Comparison of ENCODE assay signal across 26 mouse cellular contexts in the genomic region with DNA sequence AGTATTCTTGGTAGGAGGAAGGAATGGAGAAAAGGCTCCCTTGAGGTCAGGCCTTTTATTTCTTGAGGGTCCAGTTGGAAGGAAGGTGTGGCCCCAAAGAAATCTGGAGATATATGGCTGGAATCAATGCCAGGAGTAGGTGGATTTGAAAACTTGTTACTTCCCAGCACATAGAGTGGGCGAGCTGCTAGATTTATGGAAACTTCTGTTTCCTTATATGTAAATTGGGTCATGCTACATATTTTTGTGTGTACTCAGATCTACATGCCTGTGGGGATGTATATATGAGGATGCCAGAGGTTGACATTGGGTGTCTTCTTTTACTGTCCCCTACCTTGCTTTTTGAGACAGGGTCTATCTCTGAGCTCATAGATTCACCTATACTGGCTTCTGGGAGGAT. TPM values are rescaled to one million over a fixed set of nuclear protein-coding genes. Genes with fewer than 3 reads are reported as not detected.
DNase-seq lines count a peak whose midpoint lies in the region; ATAC-seq and TF ChIP-seq lines count a peak whose summit lies in the region.
"Had no signal": no experiment of that assay in that cellular context is flagged by ENCODE, and none has a peak within 500 bp of the region (broad histone marks: within the 10 kb centered on the region; RNA-seq: fewer than 3 reads in every experiment).

No protein-coding gene starts in this region.

- no peak overlapping the region for H3K9ac ChIP-seq in heart, adult 2 months (ENCODE audit: low read depth, low read length)
- H3K9ac ChIP-seq: embryonic facial prominence, embryonic 13.5 days; embryonic facial prominence, embryonic 15.5 days; forebrain, embryonic 13.5 days; forebrain, embryonic 15.5 days; forebrain, postnatal 0 days had no signal

- no peak for DNase-seq in frontal cortex, postnatal 25 days (ENCODE audit: low spot score in 2 of 2)
- no peak for DNase-seq in heart, adult 2 months
- no peak for DNase-seq in heart, postnatal 4 days
- peak; percentile 36 for DNase-seq in brain, adult 2 months (ENCODE audit: low read depth, low spot score)
- DNase-seq in ovary, postnatal 36 days (ENCODE audit: low spot score) = no peak
- DNase-seq: adrenal gland, adult 8-10 months; adrenal gland, postnatal 14 days; adrenal gland, postnatal 36 days; B cell, adult 2 months; cerebellum, adult 11 months; cerebellum, adult 18-20 months; cerebellum, adult 8-10 months; cerebellum, adult 9-11 months; cerebellum, postnatal 14 days; cerebellum, postnatal 36 days; embryo, embryonic 11 days; forebrain, postnatal 0 days had no signal

- intact Hi-C loops in heart, adult 2 months (cut with DNase I) = no loop called here

- peaks cover 22% of the 10 kb centered on the region for H3K36me3 ChIP-seq in heart, adult 2 months (ENCODE audit: control insufficient read depth, insufficient read depth, low read length)
- H3K36me3 ChIP-seq: embryonic facial prominence, embryonic 13.5 days; embryonic facial prominence, embryonic 15.5 days; forebrain, embryonic 15.5 days had no signal

- H3K27me3 ChIP-seq in heart, adult 2 months (ENCODE audit: control insufficient read depth, insufficient read depth, low read length) = no peaks in the 10 kb centered on the region
- H3K27me3 ChIP-seq: CH12.LX; embryonic facial prominence, embryonic 13.5 days; embryonic facial prominence, embryonic 15.5 days; forebrain, embryonic 13.5 days; forebrain, embryonic 15.5 days; Patski had no signal

- WGBS in heart, adult 2 months = 100% methylated on average over 1 of the region's 1 CpGs

- TF ChIP-seq CTCF in heart, adult 2 months (IDR thresholded peaks at IDR 0.05) = no peak

- H3K4me3 ChIP-seq in heart, adult 2 months = no peak overlapping the region
- H3K4me3 ChIP-seq: embryonic facial prominence, embryonic 13.5 days; embryonic facial prominence, embryonic 15.5 days; forebrain, embryonic 13.5 days; forebrain, embryonic 15.5 days had no signal

- peak overlapping the region; percentile 83 for H3K27ac ChIP-seq in heart, adult 2 months
- H3K27ac ChIP-seq: embryonic facial prominence, embryonic 13.5 days; forebrain, embryonic 13.5 days; forebrain, embryonic 15.5 days had no signal

- no peak for TF ChIP-seq POLR2A in heart, adult 2 months (IDR thresholded peaks at IDR 0.05; ENCODE audit: insufficient read depth, low read depth, low read length)

- TF ChIP-seq EP300 in heart, adult 2 months (IDR thresholded peaks at IDR 0.05; ENCODE audit: insufficient read depth, low read depth, low read length) = no peak

- peak; percentile 50; the same call in 1 of the 2 replicates for ATAC-seq in frontal cortex, adult (ENCODE audit: low TSS enrichment)
- ATAC-seq: activated CD4-positive, CD25-positive, alpha-beta regulatory T cell, adult 4 months; CD4-positive, CD25-positive, alpha-beta regulatory T cell, adult 4 months; forebrain, embryonic 13.5 days; forebrain, embryonic 15.5 days; forebrain, postnatal 0 days; Patski had no signal

- peaks cover 3% of the 10 kb centered on the region for H3K79me2 ChIP-seq in heart, adult 2 months (replicated peaks; ENCODE audit: control insufficient read depth, insufficient read depth, low read length)

- H3K4me1 ChIP-seq in heart, adult 2 months (ENCODE audit: control insufficient read depth, insufficient read depth, low read length) = peaks cover 27% of the 10 kb centered on the region

RNA-seq across cellular contexts. Expression of gene Abcc1, which starts 14.6 kb away (rescaled TPM):
- total RNA-seq in heart, adult 2 months (2021) = 10 to 100 TPM; 14.4 to 21.4 TPM
- 37.5 and 40.6 TPM in 2 replicates for polyA plus RNA-seq in heart, adult 2 months (2012; rRNA removed)
- total RNA-seq in heart, postnatal 4 days (2021) = 10 to 100 TPM; 10.8 to 11.7 TPM

RNA-seq across cellular contexts. Expression of gene Fopnl, which starts 58.7 kb away (rescaled TPM):
- 10 to 100 TPM; 56.8 to 63.9 TPM for total RNA-seq in heart, adult 2 months (2021)
- 58.9 and 102 TPM in 2 replicates for polyA plus RNA-seq in heart, adult 2 months (2012; rRNA removed)
- total RNA-seq in heart, postnatal 4 days (2021) = 10 to 100 TPM; 55.9 to 56.0 TPM
